Mouse (Mus musculus) lung, postnatal 0 days (tissue): Measurements from ENCODE around the gene 1520401A03Rik.

Experiments used
- CTCF ChIP-seq: IDR thresholded peaks from 2 replicates; pipeline ENCODE4 v1.5.1; 2016; ENCODE audit warnings: antibody characterized with exemption, mild to moderate bottlenecking
- EP300 ChIP-seq: IDR thresholded peaks from 2 replicates; pipeline ENCODE4 v1.6.1; 2016; ENCODE audit warnings: antibody characterized with exemption, mild to moderate bottlenecking, control low read depth

GRCm38 (mm10) chr17:23671519-23671918, 51.1 kb downstream of the 1520401A03Rik start:
- TF ChIP-seq CTCF (no peak), EP300 (no peak)
